Mouse (Mus musculus) heart, postnatal 10 days (tissue): ENCODE measurements around the gene Mindy4b-ps. TPM values are rescaled to one million over a fixed set of nuclear protein-coding genes. Genes with fewer than 3 reads are reported as not detected.

ENCODE experiments used
- DNase-seq, 2 experiments: peaks; one replicate each; pipeline ENCODE4 v3.0.0; 2021
- intact Hi-C: fragments of 180-260 bp; cut with DNase I; formaldehyde crosslinking; loops from one replicate; pipeline ENCODE4 v1.15.1; 2025
- total RNA-seq, 2 experiments: library from RNA; stranded (reverse); gene quantifications; 2 replicates each; pipeline ENCODE4 v1.2.3; 2021

The Mindy4b-ps gene
- total RNA-seq, 2 experiments from 2014 or later = 0.12 to 0.32 TPM

GRCm38 (mm10) chr3:58786470-58786869 lies 35.6 kb downstream of the Mindy4b-ps start:
- no peak for DNase-seq
- intact Hi-C loops = loop anchor here (5.0 to 10.0 kb wide), 2 partner anchors 59 to 622 kb away; no protein-coding TSS in a partner anchor

- peak; percentile 50 to 71 for DNase-seq
- intact Hi-C loops = loop anchor here (5.0 to 10.0 kb wide), 2 partner anchors 59 to 621 kb away; no protein-coding TSS in a partner anchor
Observed at GRCm38 (mm10) chr3:58785863-58786262, 36.2 kb downstream of the Mindy4b-ps start.

GRCm38 (mm10) chr3:58784219-58785092 lies 37.7 kb downstream of the Mindy4b-ps start:
- intact Hi-C loops = loop anchor here (1.0 to 10.0 kb wide), 4 partner anchors 57 to 620 kb away; no protein-coding TSS in a partner anchor
- DNase-seq = peak; percentile 24 to 51

- no peak for DNase-seq
- intact Hi-C loops = loop anchor here (1.0 to 10.0 kb wide), 3 partner anchors 128 to 619 kb away; no protein-coding TSS in a partner anchor
Observed at GRCm38 (mm10) chr3:58783602-58784218, 38.4 kb downstream of the Mindy4b-ps start.

- no peak for DNase-seq
- intact Hi-C loops = no loop called here
Observed at GRCm38 (mm10) chr3:58756429-58756828, 65.7 kb downstream of the Mindy4b-ps start.

- DNase-seq = no peak
- intact Hi-C loops = no loop called here
Observed at GRCm38 (mm10) chr3:58755769-58756168, 66.3 kb downstream of the Mindy4b-ps start.

- DNase-seq = no peak
- intact Hi-C loops = no loop called here
Observed at GRCm38 (mm10) chr3:58754361-58754760, 67.8 kb downstream of the Mindy4b-ps start.

GRCm38 (mm10) chr3:58751818-58752620 lies 70.1 kb downstream of the Mindy4b-ps start:
- no peak for DNase-seq

GRCm38 (mm10) chr3:58748724-58749123 lies 73.4 kb downstream of the Mindy4b-ps start:
- intact Hi-C loops = no loop called here
- DNase-seq = no peak

More at GRCm38 (mm10) chr3:58751818-58752620, 70.1 kb downstream of the Mindy4b-ps start:
- intact Hi-C loops = no loop called here

GRCm38 (mm10) chr3:58747924-58748323 lies 74.2 kb downstream of the Mindy4b-ps start:
- intact Hi-C loops = no loop called here
- no peak for DNase-seq

- no peak for DNase-seq
- intact Hi-C loops = no loop called here
Observed at GRCm38 (mm10) chr3:58739536-58739935, 82.6 kb downstream of the Mindy4b-ps start.

Other genes with a start within 250 kb of the Mindy4b-ps start
- gene Selenot, start 245.7 kb downstream of the Mindy4b-ps start, total RNA-seq = 100 to 1,000 TPM; 117 to 118 TPM
- gene Erich6, start 185.1 kb downstream of the Mindy4b-ps start, total RNA-seq = under 1 TPM in 1 of 2 experiments, not detected in 1; 0.12 TPM
- gene Siah2, start 129.9 kb downstream of the Mindy4b-ps start, total RNA-seq = 10 to 100 TPM; 12.6 to 13.5 TPM
- not detected for gene Clrn1, start 63.0 kb upstream of the Mindy4b-ps start, total RNA-seq
- 10 to 100 TPM in 1 of 2 experiments, 1 to 10 TPM in 1; 9.4 to 10.1 TPM for gene Med12l, start 183.5 kb upstream of the Mindy4b-ps start, total RNA-seq